Mouse (Mus musculus): ENCODE results near the gene Zdhhc3. TPM values are rescaled to one million over a fixed set of nuclear protein-coding genes. Genes with fewer than 3 reads are reported as not detected.

Gene Zdhhc3
- polyA plus RNA-seq, 1 experiment from 2014 or later, result 64.7 TPM

GRCm38 (mm10) chr9:123060172-123060571 is 52.8 kb downstream of the Zdhhc3 start:
- Histone ChIP-seq H3K4me2 (replicated peaks; ENCODE audit: low read depth) (no peak overlapping the region), H3K36me3 (ENCODE audit: control insufficient read depth, insufficient read depth, low read length) (no peaks in the 10 kb centered on the region), H3K27me3 (ENCODE audit: control insufficient read depth, insufficient read depth, low read length) (no peaks in the 10 kb centered on the region), H3K9me3 (ENCODE audit: control insufficient read depth, low read length) (no peaks in the 10 kb centered on the region), H3K27ac (replicated peaks) (no peak overlapping the region), H3K4me1 (replicated peaks; ENCODE audit: control insufficient read depth, insufficient read depth) (no peaks in the 10 kb centered on the region), H3K9ac (ENCODE audit: low read length) (no peak overlapping the region), H3K4me3 (ENCODE audit: low read depth, low read length) (no peak overlapping the region)
- WGBS, result 75% methylated on average over 3 of the region's 3 CpGs
- no peak for ATAC-seq (ENCODE audit: low FRiP score, low TSS enrichment)
- TF ChIP-seq EP300 (optimal IDR thresholded peaks at IDR 0.05) (no peak), CTCF (IDR thresholded peaks at IDR 0.05; ENCODE audit: low read depth) (no peak)
- no peak for DNase-seq (ENCODE audit: low spot score)

- DNase-seq (ENCODE audit: low spot score) (no peak), ATAC-seq (ENCODE audit: low FRiP score, low TSS enrichment) (no peak)
- Histone ChIP-seq H3K36me3 (ENCODE audit: control insufficient read depth, insufficient read depth, low read length) (no peaks in the 10 kb centered on the region), H3K4me2 (replicated peaks; ENCODE audit: low read depth) (no peak overlapping the region), H3K27me3 (ENCODE audit: control insufficient read depth, insufficient read depth, low read length) (no peaks in the 10 kb centered on the region), H3K4me1 (replicated peaks; ENCODE audit: control insufficient read depth, insufficient read depth) (no peaks in the 10 kb centered on the region), H3K27ac (replicated peaks) (no peak overlapping the region), H3K9ac (ENCODE audit: low read length) (no peak overlapping the region), H3K9me3 (ENCODE audit: control insufficient read depth, low read length) (no peaks in the 10 kb centered on the region), H3K4me3 (ENCODE audit: low read depth, low read length) (no peak overlapping the region)
- TF ChIP-seq EP300 (optimal IDR thresholded peaks at IDR 0.05) (no peak), CTCF (IDR thresholded peaks at IDR 0.05; ENCODE audit: low read depth) (no peak)
These were observed 54.2 kb downstream of the Zdhhc3 start for GRCm38 (mm10) chr9:123058724-123059292.

- TF ChIP-seq EP300 (optimal IDR thresholded peaks at IDR 0.05) (no peak), CTCF (IDR thresholded peaks at IDR 0.05; ENCODE audit: low read depth) (no peak)
- DNase-seq (ENCODE audit: low spot score), result no peak
These were observed 65.3 kb downstream of the Zdhhc3 start for GRCm38 (mm10) chr9:123047665-123048064.

GRCm38 (mm10) chr9:123034426-123034825 is 78.6 kb downstream of the Zdhhc3 start, which contains the start of gene Tgm4:
TSS of gene Tgm4 (plus strand) at chr9:123034726.
- H3K4me1 ChIP-seq (replicated peaks; ENCODE audit: control insufficient read depth, insufficient read depth), result no peaks in the 10 kb centered on the region
- no peak within 1 kb of the TSS for H3K27ac ChIP-seq (replicated peaks)
- 78% methylated on average over 4 of the region's 4 CpGs for WGBS
- H3K9me3 ChIP-seq (ENCODE audit: control insufficient read depth, low read length), result no peaks in the 10 kb centered on the region
- H3K36me3 ChIP-seq (ENCODE audit: control insufficient read depth, insufficient read depth, low read length), result no peaks in the 10 kb centered on the region
- no peak within 1 kb of the TSS for H3K4me2 ChIP-seq (replicated peaks; ENCODE audit: low read depth)
- DNase-seq (ENCODE audit: low spot score), result no peak
- no peak within 1 kb of the TSS for H3K9ac ChIP-seq (ENCODE audit: low read length)
- TF ChIP-seq EP300 (optimal IDR thresholded peaks at IDR 0.05) (no peak), CTCF (IDR thresholded peaks at IDR 0.05; ENCODE audit: low read depth) (no peak)
- H3K27me3 ChIP-seq (ENCODE audit: control insufficient read depth, insufficient read depth, low read length), result no peaks in the 10 kb centered on the region
- no peak within 1 kb of the TSS for H3K4me3 ChIP-seq (ENCODE audit: low read depth, low read length)
- ATAC-seq (ENCODE audit: low FRiP score, low TSS enrichment), result no peak

More at GRCm38 (mm10) chr9:123047665-123048064, 65.3 kb downstream of the Zdhhc3 start:
- Histone ChIP-seq H3K9ac (ENCODE audit: low read length) (no peak overlapping the region), H3K36me3 (ENCODE audit: control insufficient read depth, insufficient read depth, low read length) (no peaks in the 10 kb centered on the region), H3K4me3 (ENCODE audit: low read depth, low read length) (no peak overlapping the region), H3K27me3 (ENCODE audit: control insufficient read depth, insufficient read depth, low read length) (no peaks in the 10 kb centered on the region), H3K27ac (replicated peaks) (no peak overlapping the region), H3K9me3 (ENCODE audit: control insufficient read depth, low read length) (no peaks in the 10 kb centered on the region), H3K4me2 (replicated peaks; ENCODE audit: low read depth) (no peak overlapping the region), H3K4me1 (replicated peaks; ENCODE audit: control insufficient read depth, insufficient read depth) (no peaks in the 10 kb centered on the region)
- no peak for ATAC-seq (ENCODE audit: low FRiP score, low TSS enrichment)
- WGBS, result 92% methylated on average over 1 of the region's 1 CpGs

DNA sequence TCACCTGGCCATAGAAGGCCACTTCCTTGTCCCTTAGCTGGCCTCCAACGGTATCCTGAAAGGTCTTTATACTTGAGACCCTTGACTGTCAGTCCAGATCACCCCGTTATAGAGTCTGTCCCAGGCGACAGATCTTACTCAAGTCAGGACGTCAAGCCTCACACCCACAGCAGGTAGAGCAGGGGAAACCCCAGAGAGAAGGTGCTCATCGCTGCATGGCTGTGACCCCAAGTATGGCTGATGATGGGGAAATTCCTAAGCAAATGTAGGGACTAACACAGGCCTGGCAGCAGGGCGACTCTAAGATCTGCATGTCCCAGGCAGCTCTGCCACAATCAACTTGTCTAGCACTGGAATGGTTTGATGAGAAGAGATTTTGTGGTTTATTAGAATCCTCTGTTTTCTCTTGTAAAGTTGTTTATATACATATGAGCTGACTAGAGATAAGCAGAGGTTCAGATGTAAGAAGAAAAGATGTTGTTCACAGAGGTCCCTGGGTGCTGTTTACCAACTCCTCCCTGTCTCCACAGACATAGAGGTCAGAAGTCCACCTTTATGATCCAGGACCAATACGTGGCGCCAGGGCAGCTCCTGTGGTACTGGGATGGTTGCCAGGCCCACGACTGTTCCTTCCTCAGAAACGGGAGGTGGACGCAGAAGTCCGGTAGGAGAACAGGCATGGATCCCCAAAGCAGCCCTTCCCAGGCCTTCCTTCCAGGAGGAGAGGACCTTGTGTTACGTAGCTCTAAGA is 81.3 kb downstream of the Zdhhc3 start:
- Histone ChIP-seq H3K4me3 (ENCODE audit: low read depth, low read length) (no peak overlapping the region), H3K36me3 (ENCODE audit: control insufficient read depth, insufficient read depth, low read length) (no peaks in the 10 kb centered on the region), H3K4me2 (replicated peaks; ENCODE audit: low read depth) (no peak overlapping the region), H3K9me3 (ENCODE audit: control insufficient read depth, low read length) (no peaks in the 10 kb centered on the region), H3K9ac (ENCODE audit: low read length) (no peak overlapping the region), H3K27ac (replicated peaks) (no peak overlapping the region), H3K4me1 (replicated peaks; ENCODE audit: control insufficient read depth, insufficient read depth) (no peaks in the 10 kb centered on the region), H3K27me3 (ENCODE audit: control insufficient read depth, insufficient read depth, low read length) (no peaks in the 10 kb centered on the region)
- TF ChIP-seq EP300 (optimal IDR thresholded peaks at IDR 0.05) (no peak), CTCF (IDR thresholded peaks at IDR 0.05; ENCODE audit: low read depth) (no peak)
- ATAC-seq (ENCODE audit: low FRiP score, low TSS enrichment) (0 out of 2 replicates have a peak, but pooled peaks have one; percentile 51), DNase-seq (ENCODE audit: low spot score) (peak; percentile 33)
- WGBS, result 63% methylated on average over 13 of the region's 13 CpGs

- 74% methylated on average over 2 of the region's 2 CpGs for WGBS
- Histone ChIP-seq H3K27ac (replicated peaks) (no peak overlapping the region), H3K4me2 (replicated peaks; ENCODE audit: low read depth) (no peak overlapping the region), H3K9ac (ENCODE audit: low read length) (no peak overlapping the region), H3K9me3 (ENCODE audit: control insufficient read depth, low read length) (no peaks in the 10 kb centered on the region), H3K4me1 (replicated peaks; ENCODE audit: control insufficient read depth, insufficient read depth) (no peaks in the 10 kb centered on the region; the same call in 1 of the 2 replicates), H3K36me3 (ENCODE audit: control insufficient read depth, insufficient read depth, low read length) (no peaks in the 10 kb centered on the region), H3K4me3 (ENCODE audit: low read depth, low read length) (no peak overlapping the region), H3K27me3 (ENCODE audit: control insufficient read depth, insufficient read depth, low read length) (no peaks in the 10 kb centered on the region)
- ATAC-seq (ENCODE audit: low FRiP score, low TSS enrichment) (no peak), DNase-seq (ENCODE audit: low spot score) (no peak)
- TF ChIP-seq EP300 (optimal IDR thresholded peaks at IDR 0.05), result no peak
- TF ChIP-seq CTCF (IDR thresholded peaks at IDR 0.05; ENCODE audit: low read depth), result no peak
These were observed 88.8 kb downstream of the Zdhhc3 start for GRCm38 (mm10) chr9:123024201-123024600.

Data from stomach, postnatal 0 days (tissue).